Mouse (Mus musculus) thymus, adult 2 months (tissue): Measurements from ENCODE around the gene Thbs3. TPM values are rescaled to one million over a fixed set of nuclear protein-coding genes. Genes with fewer than 3 reads are reported as not detected.

Source experiments
- DNase-seq: peaks from one replicate; pipeline ENCODE4 v3.0.0; 2021
- H3K27ac ChIP-seq: fragments of 200-500 bp; 2 replicates; pipeline ENCODE4 v1.5.1; 2012; ENCODE audit warnings: low read length, control low read depth; ENCODE audit not compliant: control insufficient read depth, insufficient read depth
- H3K27me3 ChIP-seq: fragments of 200-500 bp; 2 replicates; pipeline ENCODE4 v1.6.1; 2012; ENCODE audit warnings: mild to moderate bottlenecking, low read length, moderate library complexity, mixed read lengths; ENCODE audit not compliant: control insufficient read depth, insufficient read depth
- H3K36me3 ChIP-seq: fragments of 200-500 bp; 2 replicates; pipeline ENCODE4 v1.6.1; 2012; ENCODE audit warnings: mild to moderate bottlenecking, low read length, moderate library complexity; ENCODE audit not compliant: control insufficient read depth, insufficient read depth
- H3K4me1 ChIP-seq: fragments of 200-500 bp; replicated peaks from 2 replicates; pipeline ENCODE4 v1.6.1; 2012; ENCODE audit warnings: low read length; ENCODE audit not compliant: control insufficient read depth, insufficient read depth
- H3K4me3 ChIP-seq: fragments of 200-500 bp; 2 replicates; pipeline ENCODE4 v1.5.1; 2012; ENCODE audit warnings: mild to moderate bottlenecking, low read length, control low read depth, moderate library complexity; ENCODE audit not compliant: control insufficient read depth, insufficient read depth
- CTCF ChIP-seq: fragments of 200-500 bp; IDR thresholded peaks from 2 replicates; pipeline ENCODE4 v1.5.1; 2012; ENCODE audit warnings: mild to moderate bottlenecking, control low read depth, low read length, moderate library complexity, borderline replicate concordance; ENCODE audit not compliant: control insufficient read depth, poor library complexity, insufficient read depth; ENCODE audit errors: extremely low read depth
- POLR2A ChIP-seq: fragments of 200-500 bp; IDR thresholded peaks from 2 replicates; pipeline ENCODE4 v1.6.1; 2012; ENCODE audit warnings: mild to moderate bottlenecking, low read length, control low read depth, moderate library complexity; ENCODE audit not compliant: control insufficient read depth, poor library complexity, insufficient read depth; ENCODE audit errors: extremely low read depth
- WGBS: fragments of 180-500 bp; shearing (Covaris S2); methylation state at CpG from one replicate; pipeline ENCODE4 v1.1.7; 2018; 5-methylcytosine and 5-hydroxymethylcytosine counted together
- polyA plus RNA-seq: library from polyadenylated mRNA; depleted of rRNA; stranded (reverse); fragments of >200 nt; gene quantifications from 2 replicates; pipeline ENCODE4 v1.2.3, GENCODE M21; 2012

Thbs3 gene
- polyA plus RNA-seq, 1 experiment: 10.9 TPM

GRCm38 (mm10) chr3:89177242-89178106, 37.5 kb upstream of the Thbs3 start, which contains the start of gene Scamp3:
Scamp3 (plus strand) TSS chr3:89177473.
- Histone ChIP-seq H3K4me3 (peak within 1 kb of the TSS; percentile 96), H3K27me3 (no peaks in the 10 kb centered on the region), H3K4me1 (peaks cover 19% of the 10 kb centered on the region), H3K36me3 (peaks cover 38% of the 10 kb centered on the region), H3K27ac (peak within 1 kb of the TSS; percentile 23)
- DNase-seq: peak; percentile 73
- under 1% methylated on average over 43 of the region's 43 CpGs for WGBS
- TF ChIP-seq POLR2A: peak; percentile 80
- TF ChIP-seq CTCF: no peak

DNA sequence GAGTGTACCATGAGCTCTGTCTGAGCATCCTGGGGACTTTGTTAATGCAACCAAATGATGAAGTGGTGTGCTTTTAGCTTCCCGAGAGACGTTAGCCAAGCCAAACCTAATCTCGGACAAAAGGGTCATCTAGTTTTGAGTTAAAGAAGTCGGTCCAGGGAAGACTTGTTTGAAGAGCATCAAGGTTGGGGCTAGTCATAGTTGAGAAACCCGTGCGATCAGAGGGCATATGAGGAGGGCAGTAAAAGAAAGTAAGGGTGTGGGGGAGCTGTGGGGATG, 36.9 kb upstream of the Thbs3 start:
- DNase-seq: no peak
- Histone ChIP-seq H3K27ac (no peak overlapping the region), H3K4me3 (peak overlapping the region; percentile 96), H3K36me3 (peaks cover 35% of the 10 kb centered on the region), H3K27me3 (no peaks in the 10 kb centered on the region), H3K4me1 (peaks cover 23% of the 10 kb centered on the region)
- TF ChIP-seq CTCF: no peak
- TF ChIP-seq POLR2A: no peak
- 4% methylated on average over 6 of the region's 6 CpGs for WGBS

- peaks cover 31% of the 10 kb centered on the region for H3K4me1 ChIP-seq
- H3K27me3 ChIP-seq: no peaks in the 10 kb centered on the region
- no peak for TF ChIP-seq CTCF
- H3K4me3 ChIP-seq: no peak overlapping the region
- no peak for DNase-seq
- 92% methylated on average over 11 of the region's 11 CpGs for WGBS
- H3K36me3 ChIP-seq: peaks cover 29% of the 10 kb centered on the region
- H3K27ac ChIP-seq: no peak overlapping the region
These were observed 35.9 kb upstream of the Thbs3 start for GRCm38 (mm10) chr3:89179056-89179455.

DNA sequence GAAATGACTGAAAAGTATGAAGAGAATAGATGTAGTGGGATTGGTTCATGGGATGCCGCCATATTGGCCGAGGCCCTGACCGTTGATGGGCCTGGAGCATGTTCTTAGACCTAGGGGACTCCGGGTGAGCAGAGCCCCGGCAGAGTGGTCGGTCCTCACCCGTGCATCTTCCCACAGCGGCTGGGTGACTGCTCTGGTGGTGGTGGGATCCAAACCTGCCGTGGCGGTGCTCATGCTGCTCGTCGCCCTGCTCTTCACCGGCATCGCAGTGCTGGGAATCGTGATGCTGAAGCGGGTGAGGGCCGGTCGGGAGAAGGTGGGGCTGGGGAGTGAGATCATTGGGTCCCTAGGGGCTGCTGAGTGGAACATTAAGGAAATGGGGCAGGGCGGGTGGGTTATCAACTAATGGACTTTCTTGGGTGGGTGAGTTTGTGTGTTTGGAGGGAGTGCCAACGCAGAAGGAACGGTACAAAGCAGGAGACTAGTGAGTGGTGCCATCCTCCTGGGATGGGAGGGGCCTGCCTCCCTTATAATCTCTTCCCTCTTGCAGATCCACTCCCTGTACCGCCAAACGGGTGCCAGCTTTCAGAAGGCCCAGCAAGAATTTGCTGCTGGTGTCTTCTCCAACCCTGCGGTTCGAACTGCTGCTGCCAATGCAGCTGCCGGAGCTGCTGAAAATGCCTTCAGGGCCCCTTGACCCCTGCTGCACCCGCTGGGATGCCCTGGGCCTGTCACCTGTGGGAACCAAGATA, 33.1 kb upstream of the Thbs3 start:
- no peak for DNase-seq
- WGBS: 87% methylated on average over 27 of the region's 27 CpGs
- no peaks in the 10 kb centered on the region for H3K27me3 ChIP-seq
- no peak overlapping the region for H3K4me3 ChIP-seq
- H3K36me3 ChIP-seq: peaks cover 11% of the 10 kb centered on the region; the same call in 1 of the 2 replicates
- peaks cover 53% of the 10 kb centered on the region for H3K4me1 ChIP-seq
- TF ChIP-seq POLR2A: no peak
- H3K27ac ChIP-seq: no peak overlapping the region

DNA sequence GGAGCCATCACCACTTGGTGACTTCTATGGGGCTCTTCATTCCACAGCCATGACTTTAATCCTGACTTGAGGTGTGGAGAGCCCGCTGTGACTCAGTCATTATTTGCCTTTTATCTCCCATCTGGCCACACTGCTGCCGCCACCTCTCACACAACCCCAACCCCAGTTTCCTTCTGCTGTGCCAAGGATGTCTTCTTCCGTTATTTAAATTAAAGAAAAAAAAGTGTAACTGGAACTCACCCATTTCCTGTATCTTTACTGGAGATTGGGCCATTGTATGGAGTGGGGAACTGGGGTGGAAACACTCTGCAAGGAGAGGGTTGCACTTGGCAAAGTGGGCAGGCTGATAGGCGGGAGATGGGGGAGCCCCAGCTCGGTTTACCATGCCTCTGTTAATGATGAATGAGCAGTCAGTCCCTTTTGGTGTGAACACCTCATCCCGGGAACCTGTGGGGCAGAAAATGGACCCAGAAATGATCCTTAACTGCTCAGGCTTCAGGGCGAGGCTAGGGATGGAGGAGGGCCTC, 32.4 kb upstream of the Thbs3 start:
- WGBS: 23% methylated on average over 7 of the region's 7 CpGs
- Histone ChIP-seq H3K36me3 (peaks cover 11% of the 10 kb centered on the region; the same call in 1 of the 2 replicates), H3K4me3 (0 out of 2 replicates have a peak overlapping the region, but pooled peaks have one; percentile 62), H3K27ac (peak overlapping the region; percentile 12; the same call in 1 of the 2 replicates), H3K27me3 (no peaks in the 10 kb centered on the region), H3K4me1 (peaks cover 59% of the 10 kb centered on the region)
- no peak for TF ChIP-seq CTCF
- TF ChIP-seq POLR2A: no peak
- DNase-seq: no peak

DNA sequence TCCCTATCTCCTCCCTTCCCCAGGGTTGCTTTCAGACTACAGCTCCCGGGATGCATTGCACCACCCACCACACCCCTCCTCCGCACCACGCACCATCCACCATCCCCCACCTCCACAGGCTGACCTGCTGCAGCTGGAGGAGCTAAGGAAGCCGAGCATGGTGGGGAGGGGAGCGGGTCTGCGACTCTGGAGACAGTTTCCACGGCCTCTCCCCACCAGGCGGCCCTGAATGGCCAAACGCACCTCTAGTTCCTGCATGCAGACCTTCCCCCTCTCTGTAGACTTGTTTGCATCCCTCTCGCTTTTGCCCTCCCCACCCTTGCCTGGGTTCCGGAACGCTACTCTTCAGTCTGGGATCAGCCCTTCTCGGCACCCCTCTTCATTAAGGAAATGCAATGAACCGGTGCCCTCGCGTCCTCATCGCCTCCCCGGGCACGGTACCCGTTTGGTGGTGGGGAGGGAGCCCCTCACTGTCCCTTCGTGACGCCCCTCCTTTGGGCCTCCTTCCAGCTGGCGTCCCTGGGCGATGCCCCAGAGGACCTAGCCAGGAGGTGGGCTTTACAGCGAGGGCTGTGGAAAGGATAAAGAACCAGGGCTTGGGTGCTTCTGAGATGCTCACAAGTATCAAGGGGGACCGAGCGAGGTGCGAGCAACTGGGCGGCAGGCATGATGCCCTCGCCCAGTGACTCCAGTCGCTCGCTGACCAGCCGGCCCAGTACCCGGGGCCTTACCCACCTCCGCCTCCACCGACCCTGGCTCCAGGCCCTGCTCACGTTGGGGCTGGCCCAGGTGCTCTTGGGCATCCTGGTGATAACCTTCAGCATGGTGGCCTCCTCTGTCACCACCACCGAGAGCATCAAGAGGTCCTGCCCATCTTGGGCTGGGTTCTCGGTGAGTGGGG, 31.7 kb upstream of the Thbs3 start, which contains the start of gene Fam189b:
Gene Fam189b (plus strand): TSS at position 86 of the 901 bp plus-strand sequence.
- DNase-seq: peak; percentile 89
- H3K4me1 ChIP-seq: peaks cover 56% of the 10 kb centered on the region
- H3K36me3 ChIP-seq: peaks cover 11% of the 10 kb centered on the region; the same call in 1 of the 2 replicates
- TF ChIP-seq POLR2A: peak; percentile 78; the same call in 1 of the 2 replicates
- TF ChIP-seq CTCF: peak; percentile 54; the same call in 1 of the 2 replicates
- WGBS: 8% methylated on average over 39 of the region's 39 CpGs
- peak within 1 kb of the TSS; percentile 62 for H3K4me3 ChIP-seq
- peak within 1 kb of the TSS; percentile 49 for H3K27ac ChIP-seq
- H3K27me3 ChIP-seq: no peaks in the 10 kb centered on the region
